Mouse (Mus musculus) MEL (cell line): ENCODE data around the gene Sobp. TPM values are rescaled to one million over a fixed set of nuclear protein-coding genes. Genes with fewer than 3 reads are reported as not detected.

ENCODE experiments used
- DNase-seq: peaks from one replicate; pipeline ENCODE4 v3.0.0; 2011; ENCODE audit warnings: low read depth, low spot score
- H3K27ac ChIP-seq: 2 replicates; pipeline ENCODE4 v1.5.1; 2012; ENCODE audit warnings: low read depth, mild to moderate bottlenecking, control low read depth, low read length, moderate library complexity; ENCODE audit not compliant: control insufficient read depth
- H3K27me3 ChIP-seq, 2 experiments: fragments of 150-350 bp in 1 of 2; sonication (generic) in 1 of 2; 2 replicates each; pipeline ENCODE4 v1.6.1; 2012; ENCODE audit warnings: low read length in 2 of 2, mild to moderate bottlenecking in 2 of 2, improper control_type of control experiment in 1 of 2, moderate library complexity in 1 of 2; ENCODE audit not compliant: insufficient read depth in 2 of 2, control insufficient read depth in 1 of 2
- H3K36me3 ChIP-seq, 2 experiments: 2 replicates each; pipeline ENCODE4 v1.6.1; 2012 to 2014; ENCODE audit warnings: low read length in 2 of 2, improper control_type of control experiment in 1 of 2, inconsistent platforms in 1 of 2, mild to moderate bottlenecking in 1 of 2; ENCODE audit not compliant: insufficient read depth in 2 of 2, control insufficient read depth in 1 of 2
- H3K4me1 ChIP-seq, 2 experiments: fragments of 150-350 bp in 1 of 2; sonication (generic) in 1 of 2; 2 replicates each; pipeline ENCODE4 v1.6.1; 2012; ENCODE audit warnings: low read length in 2 of 2, improper control_type of control experiment in 1 of 2, mild to moderate bottlenecking in 1 of 2; ENCODE audit not compliant: insufficient read depth in 2 of 2, control insufficient read depth in 1 of 2
- H3K4me3 ChIP-seq, 2 experiments: fragments of 150-350 bp in 1 of 2; sonication (generic) in 1 of 2; 2 replicates each; pipeline ENCODE4 v1.5.1; 2012; ENCODE audit warnings: low read depth in 2 of 2, low read length in 2 of 2, mild to moderate bottlenecking in 2 of 2, moderate library complexity in 2 of 2, control low read depth in 1 of 2, improper control_type of control experiment in 1 of 2; ENCODE audit not compliant: control insufficient read depth in 1 of 2, insufficient read depth in 1 of 2
- H3K79me2 ChIP-seq: 2 replicates; pipeline ENCODE4 v1.6.1; 2012; ENCODE audit warnings: mild to moderate bottlenecking, low read length, moderate library complexity; ENCODE audit not compliant: control insufficient read depth, poor library complexity, insufficient read depth
- H3K9ac ChIP-seq: 2 replicates; pipeline ENCODE4 v1.6.1; 2012; ENCODE audit warnings: low read depth, mild to moderate bottlenecking, control low read depth, low read length, moderate library complexity; ENCODE audit not compliant: control insufficient read depth, poor library complexity, severe bottlenecking
- H3K9me3 ChIP-seq: fragments of 150-350 bp; sonication (generic); replicated peaks from 2 replicates; pipeline ENCODE4 v1.6.1; 2012; ENCODE audit warnings: mild to moderate bottlenecking, low read length, improper control_type of control experiment, moderate library complexity; ENCODE audit not compliant: insufficient read depth
- HCFC1 ChIP-seq: IDR thresholded peaks from 2 replicates; pipeline ENCODE4 v1.6.1; 2012; ENCODE audit warnings: low read depth, mild to moderate bottlenecking, inconsistent platforms, low read length, improper control_type of control experiment, moderate library complexity
- ZKSCAN1 ChIP-seq: IDR thresholded peaks from 2 replicates; pipeline ENCODE4 v1.6.1; 2012; ENCODE audit warnings: low read depth, mild to moderate bottlenecking, inconsistent platforms, low read length, improper control_type of control experiment, moderate library complexity
- polyA plus RNA-seq, 2 experiments: library from polyadenylated mRNA; stranded (reverse) in 1 of 2; unstranded in 1 of 2; fragments of >175 nt in 1 of 2; fragments of >200 nt in 1 of 2; gene quantifications; 2 replicates each; pipeline versions ENCODE4 v1.2.1 to v1.2.4; 2012; ENCODE audit warnings: low replicate concordance in 2 of 2, low read depth in 1 of 2; ENCODE audit not compliant: insufficient read length in 2 of 2, insufficient read depth in 1 of 2, missing spikeins in 1 of 2
- total RNA-seq: library from RNA; depleted of rRNA; stranded (reverse); fragments of 300-350 nt; gene quantifications from 2 replicates; pipeline ENCODE4 v1.2.3, GENCODE M21; 2012; rRNA removed

Sobp gene
- total and polyA plus RNA-seq, 3 experiments, result not detected

DNA sequence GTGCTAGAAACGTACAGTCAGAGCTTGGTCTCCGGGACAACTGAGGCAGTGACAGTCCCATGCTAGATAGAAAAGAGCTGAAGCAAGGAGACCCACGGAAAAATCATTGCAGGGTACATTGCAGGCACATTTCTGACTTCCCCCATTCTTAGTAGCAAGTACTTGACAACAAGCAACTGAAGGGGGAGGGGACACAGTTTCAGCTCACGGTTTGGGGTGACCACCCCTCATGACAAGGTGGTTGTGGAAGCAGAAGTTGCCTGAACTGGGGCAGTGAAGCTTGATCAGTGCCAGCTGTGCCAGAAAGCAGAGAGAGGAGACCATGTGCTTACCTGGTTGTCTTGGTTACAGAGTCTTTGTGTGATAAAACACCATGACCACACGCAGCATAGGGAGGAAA is 220.7 kb downstream of the Sobp start:
- Histone ChIP-seq H3K27me3 (no peaks in the 10 kb centered on the region), H3K9me3 (no peaks in the 10 kb centered on the region), H3K9ac (no peak overlapping the region), H3K27ac (no peak overlapping the region), H3K79me2 (no peaks in the 10 kb centered on the region), H3K4me3 (no peak overlapping the region), H3K4me1 (no peaks in the 10 kb centered on the region), H3K36me3 (no peaks in the 10 kb centered on the region)
- no peak for TF ChIP-seq HCFC1
- no peak for TF ChIP-seq ZKSCAN1
- DNase-seq, result no peak

Other genes with a start within 250 kb of the Sobp start
- not detected in 2 replicates for gene 9030612E09Rik, start 174 bp upstream of the Sobp start, total RNA-seq
- not detected for gene 9030612E09Rik, start 174 bp upstream of the Sobp start, polyA plus RNA-seq
- gene Pdss2, start 47.0 kb upstream of the Sobp start, total RNA-seq, result 14.3 and 14.9 TPM in 2 replicates
- 10 to 100 TPM in 1 of 2 experiments, not detected in 1; 14.8 TPM for gene Pdss2, start 47.0 kb upstream of the Sobp start, polyA plus RNA-seq